Mouse (Mus musculus) spleen, postnatal 36 days (tissue): ENCODE results near the gene Lrrc51.
"Not testable (repeated sequence)": the region's sequence is repeated elsewhere in the genome, so short reads cannot be mapped to it uniquely, and the experiment has no call there.

ENCODE experiments used
- DNase-seq, 2 experiments: peaks; one replicate each; pipeline ENCODE4 v3.0.0; 2022; ENCODE audit warnings: low spot score in 2 of 2, mixed read lengths in 1 of 2

Gene Lrrc51

GRCm38 (mm10) chr7:101938348-101938747 lies 4.7 kb upstream of the Lrrc51 start:
- no peak for DNase-seq

GRCm38 (mm10) chr7:101937569-101937968 lies 3.9 kb upstream of the Lrrc51 start:
- no peak for DNase-seq

GRCm38 (mm10) chr7:101936996-101937395 lies 3.3 kb upstream of the Lrrc51 start:
- no peak for DNase-seq

- DNase-seq: no peak
These were observed 2.3 kb upstream of the Lrrc51 start for GRCm38 (mm10) chr7:101935957-101936356.

- peak in 1 of 2 experiments; percentile 29 for DNase-seq
These were observed 395 bp downstream of the Lrrc51 start for GRCm38 (mm10) chr7:101933300-101933699.

- no peak for DNase-seq
These were observed 1.1 kb downstream of the Lrrc51 start for GRCm38 (mm10) chr7:101932551-101932950.

- no peak for DNase-seq
These were observed 5.6 kb downstream of the Lrrc51 start for GRCm38 (mm10) chr7:101928093-101928492.

GRCm38 (mm10) chr7:101925892-101926291 lies 7.8 kb downstream of the Lrrc51 start:
- not testable (repeated sequence) for DNase-seq

- peak in 1 of 2 experiments; percentile 36 for DNase-seq
These were observed 15.6 kb downstream of the Lrrc51 start for GRCm38 (mm10) chr7:101918071-101918470.

- no peak for DNase-seq
These were observed 21.7 kb downstream of the Lrrc51 start for GRCm38 (mm10) chr7:101911982-101912381.

- DNase-seq: no peak
These were observed 23.6 kb downstream of the Lrrc51 start for GRCm38 (mm10) chr7:101910138-101910537.

- no peak for DNase-seq
These were observed 25.3 kb downstream of the Lrrc51 start for GRCm38 (mm10) chr7:101908367-101908766.

GRCm38 (mm10) chr7:101906696-101907095 lies 27.0 kb downstream of the Lrrc51 start:
- peak; percentile 17 to 25 for DNase-seq

GRCm38 (mm10) chr7:101906287-101906681 lies 27.4 kb downstream of the Lrrc51 start, which contains the start of gene Tomt:
TSS of gene Tomt (minus strand) at chr7:101906359.
- DNase-seq: no peak

GRCm38 (mm10) chr7:101905561-101906286 lies 28.0 kb downstream of the Lrrc51 start, which contains the start of gene Lamtor1:
TSS of gene Lamtor1 (plus strand) at chr7:101905904.
- DNase-seq: peak; percentile 99

GRCm38 (mm10) chr7:101902846-101903245 lies 30.8 kb downstream of the Lrrc51 start:
- no peak for DNase-seq

GRCm38 (mm10) chr7:101901969-101902368 lies 31.7 kb downstream of the Lrrc51 start:
- no peak for DNase-seq

- DNase-seq: no peak
These were observed 33.2 kb downstream of the Lrrc51 start for GRCm38 (mm10) chr7:101900331-101901097.

- DNase-seq: peak; percentile 97 to 98
These were observed 37.3 kb downstream of the Lrrc51 start for GRCm38 (mm10) chr7:101896104-101897066.

- DNase-seq: no peak
These were observed 38.0 kb downstream of the Lrrc51 start for GRCm38 (mm10) chr7:101895695-101896094.

GRCm38 (mm10) chr7:101888460-101888859 lies 45.2 kb downstream of the Lrrc51 start:
- DNase-seq: no peak

GRCm38 (mm10) chr7:101886274-101886673 lies 47.4 kb downstream of the Lrrc51 start:
- DNase-seq: no peak
